Mouse (Mus musculus) ovary, postnatal 14 days (tissue): ENCODE results near the gene Ntn1.
A peak's percentile ranks its signal among the peaks of the same experiment; 100 is the strongest.

Source experiments
- DNase-seq: peaks from one replicate; pipeline ENCODE4 v3.0.0; 2022; ENCODE audit warnings: low spot score

Ntn1 gene

DNA sequence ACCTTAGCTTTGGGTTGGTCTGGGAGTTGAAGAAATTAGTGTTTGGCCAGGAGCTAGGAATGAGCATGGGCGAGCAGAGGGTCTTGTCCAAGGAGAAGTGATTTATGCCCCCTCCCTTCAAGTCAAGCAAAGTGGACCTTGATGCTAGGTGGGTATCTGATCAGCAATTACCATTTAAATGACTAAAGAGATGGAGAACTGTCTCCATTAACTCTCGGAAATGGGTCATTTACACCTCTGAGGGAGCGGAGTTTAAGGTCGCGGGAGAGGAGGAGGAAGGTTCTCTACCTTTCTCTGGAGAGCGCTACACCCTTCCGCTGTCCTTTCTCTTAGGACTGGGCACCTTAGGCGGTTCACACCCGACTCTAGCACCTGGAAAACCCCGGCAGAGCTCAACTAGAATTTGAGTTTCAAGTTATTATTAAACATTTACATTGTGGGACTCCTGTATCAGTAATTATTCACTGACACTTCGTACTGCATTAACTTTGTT lies at the start of gene Ntn1:
Gene Ntn1, minus strand, starts transcription at position 97 of the 493 bp plus-strand sequence.
- no peak for DNase-seq

DNA sequence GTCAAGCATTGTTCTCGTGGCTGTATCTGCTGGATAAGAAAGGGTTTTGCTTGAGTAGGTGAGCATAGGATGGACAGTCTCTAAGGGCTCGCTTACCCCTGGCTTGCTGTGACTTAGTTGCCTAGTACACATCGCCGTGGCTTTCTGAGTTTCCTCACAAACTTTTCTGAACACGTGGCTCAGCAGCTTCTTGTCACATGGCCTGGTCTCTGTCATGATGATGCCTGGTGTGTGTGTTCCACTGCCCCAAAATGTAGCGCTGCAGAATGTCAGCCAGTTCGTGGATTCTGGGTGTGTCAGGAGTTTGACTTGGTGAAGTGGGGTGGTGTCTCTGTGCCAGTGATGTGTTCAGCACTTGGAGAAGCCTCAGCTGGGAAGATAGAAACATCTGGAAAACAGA lies 47.7 kb upstream of the Ntn1 start:
- DNase-seq, result no peak

DNA sequence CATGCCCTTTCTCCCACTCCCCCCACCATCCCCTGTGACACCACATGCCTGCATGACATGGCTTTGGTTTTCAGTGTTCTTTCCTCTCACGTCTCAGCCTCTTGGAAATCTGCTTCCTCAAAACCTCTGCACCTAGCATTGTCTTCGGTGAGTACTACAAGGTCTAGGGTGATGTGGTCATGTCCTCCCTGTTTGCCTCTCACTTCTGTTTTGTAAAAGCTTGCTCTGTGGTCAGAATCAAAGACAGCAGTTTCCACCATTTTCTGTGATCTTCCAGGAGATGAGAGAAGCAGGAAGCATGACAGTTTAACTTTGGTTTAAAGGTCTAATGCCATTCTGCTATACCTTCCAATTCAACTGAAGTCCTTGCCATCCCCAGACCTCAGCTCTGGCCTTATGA lies 46.6 kb upstream of the Ntn1 start:
- no peak for DNase-seq

DNA sequence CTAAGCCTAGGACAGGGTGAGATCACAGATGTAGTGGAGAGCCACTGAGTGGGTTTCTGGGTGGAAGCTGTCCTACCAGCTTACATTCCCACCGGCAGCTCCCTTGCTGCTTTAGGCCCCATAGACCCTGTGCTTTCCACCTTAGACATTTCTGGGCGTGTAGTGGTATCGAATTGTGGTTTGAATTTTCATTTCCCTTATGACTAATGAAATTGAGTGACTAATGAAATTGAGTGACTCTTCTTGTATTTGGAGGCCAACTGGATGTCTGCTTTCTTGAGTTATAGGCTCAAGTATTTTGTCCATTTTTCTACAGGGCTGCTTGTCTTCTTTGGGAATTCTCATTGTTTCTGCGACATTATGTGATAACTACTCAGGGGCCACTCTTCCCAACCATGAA lies 45.9 kb upstream of the Ntn1 start:
- no peak for DNase-seq

DNA sequence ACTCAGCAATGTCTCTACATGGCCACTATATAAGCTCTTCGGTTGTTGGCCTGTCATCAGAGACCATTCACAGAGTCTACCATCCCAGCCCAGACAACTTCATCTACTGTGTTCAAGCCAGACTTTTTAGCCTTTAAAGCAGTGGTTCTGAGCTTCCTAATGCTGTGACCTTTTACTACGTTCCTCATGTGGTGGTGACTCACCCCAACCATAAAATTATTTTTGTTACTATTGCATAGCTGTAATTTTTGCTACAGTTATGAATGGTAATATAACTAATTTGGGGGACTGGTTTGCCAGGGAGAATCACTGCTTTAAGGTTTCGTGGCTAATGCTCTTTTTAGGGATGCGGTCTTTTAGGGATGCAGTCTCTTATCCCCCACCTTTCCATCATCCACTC lies 45.3 kb upstream of the Ntn1 start:
- DNase-seq, result no peak

DNA sequence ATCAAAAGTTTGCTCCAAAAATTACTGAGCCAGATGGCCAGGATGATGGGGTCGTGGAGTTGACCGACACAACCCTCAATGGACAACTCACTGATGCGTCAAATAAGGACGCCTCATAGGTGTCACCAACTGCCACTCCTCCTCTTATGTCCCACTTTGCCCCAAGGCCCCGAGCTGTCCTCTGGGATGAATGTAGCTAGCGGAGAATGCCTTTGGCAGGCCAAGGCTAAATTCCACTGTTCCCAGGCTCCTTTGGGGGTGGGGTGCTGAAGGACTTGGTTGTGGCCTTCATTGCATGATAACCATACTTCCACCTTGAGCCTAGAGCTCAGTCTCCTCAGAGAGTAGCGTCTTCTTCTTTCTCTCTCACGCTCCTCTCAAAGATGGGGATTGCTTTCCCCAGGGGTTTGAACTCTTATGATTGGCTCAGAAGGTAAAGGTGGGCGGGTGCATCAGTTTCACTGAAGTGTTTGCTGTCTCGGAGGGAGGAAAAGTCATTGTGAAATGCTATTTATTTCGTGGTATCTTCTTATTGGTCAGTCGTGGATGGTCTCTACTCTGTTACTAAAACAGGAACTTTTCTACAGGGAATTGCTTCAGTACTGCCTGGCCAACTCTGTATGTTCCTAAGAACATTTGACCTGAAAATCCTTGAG lies 42.5 kb upstream of the Ntn1 start:
- no peak for DNase-seq

DNA sequence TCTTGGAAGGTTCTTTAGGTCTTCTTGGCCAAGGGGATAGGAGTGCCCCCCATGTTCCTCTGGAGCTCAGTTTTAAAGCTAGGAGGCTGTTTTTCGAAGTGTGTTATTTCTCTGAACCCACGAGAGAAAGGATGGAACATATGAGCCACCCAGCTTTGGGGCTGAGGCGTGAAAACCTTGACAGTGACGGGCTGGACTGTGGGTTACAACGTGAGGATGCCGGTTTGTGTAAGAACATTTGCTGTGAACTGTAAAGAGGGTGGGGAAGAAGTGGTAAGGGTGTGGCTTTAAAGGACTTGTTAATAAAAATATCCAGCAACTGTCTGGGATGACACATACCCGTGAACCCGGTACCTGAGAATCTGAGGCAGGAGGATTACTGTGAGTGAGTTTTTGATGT lies 41.7 kb upstream of the Ntn1 start:
- no peak for DNase-seq

DNA sequence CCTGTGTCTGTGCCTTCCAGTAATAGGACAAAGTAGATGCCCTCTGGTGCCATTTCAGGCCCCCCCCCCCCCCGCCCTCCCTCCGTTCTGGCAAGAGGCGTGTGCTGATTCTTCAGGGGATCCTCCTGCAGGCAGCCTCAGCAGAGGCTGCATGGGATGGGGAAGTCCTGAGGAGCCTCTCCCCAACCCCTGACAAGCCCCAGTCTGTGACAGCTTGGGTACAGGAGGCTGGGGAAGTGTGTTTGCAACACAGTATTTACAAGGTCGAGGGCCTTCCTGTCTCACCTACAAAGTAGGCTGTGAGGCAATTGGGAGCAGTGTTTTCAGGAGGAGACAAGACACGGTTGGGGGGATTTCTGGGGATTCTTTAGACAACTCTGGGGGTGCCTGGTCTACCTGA lies 40.3 kb upstream of the Ntn1 start:
- DNase-seq, result no peak

DNA sequence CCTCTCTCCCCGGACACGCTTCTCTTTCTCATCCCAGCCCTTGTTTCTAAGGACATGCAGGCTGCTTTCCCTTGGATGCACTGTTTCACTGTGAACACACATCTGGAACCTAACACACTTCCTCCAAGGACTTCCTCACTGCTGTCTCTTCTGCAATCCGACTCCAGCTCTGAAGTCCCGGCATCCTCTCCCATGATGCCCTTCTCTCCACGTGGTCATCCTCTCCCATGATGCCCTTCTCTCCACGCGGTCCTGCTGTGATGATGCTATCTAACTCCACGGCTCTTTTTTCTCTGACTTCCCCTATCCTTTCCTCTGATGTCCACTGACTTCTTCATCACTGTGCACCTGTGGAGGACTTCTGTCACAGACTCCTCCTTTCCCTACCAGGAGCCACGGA lies 39.5 kb upstream of the Ntn1 start:
- DNase-seq, result no peak

DNA sequence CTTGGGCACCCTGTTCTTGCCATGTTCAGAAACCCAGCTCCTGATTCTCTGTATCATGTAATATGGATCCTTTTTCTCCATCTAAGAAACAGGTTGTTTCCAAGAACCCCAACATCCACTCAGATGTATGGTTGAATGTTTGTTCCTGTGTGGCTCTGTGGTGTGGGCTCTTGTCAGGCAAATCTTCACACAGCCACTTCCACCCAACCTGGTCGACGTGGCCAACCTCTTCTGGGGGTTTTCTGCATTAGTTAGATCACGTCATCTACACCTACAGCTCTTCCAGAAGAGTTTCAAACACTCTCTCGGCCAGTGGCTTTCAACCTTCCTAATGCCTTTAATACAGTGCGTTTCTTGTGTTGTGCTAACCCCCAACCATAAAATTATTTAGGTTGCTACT lies 35.8 kb upstream of the Ntn1 start:
- no peak for DNase-seq

DNA sequence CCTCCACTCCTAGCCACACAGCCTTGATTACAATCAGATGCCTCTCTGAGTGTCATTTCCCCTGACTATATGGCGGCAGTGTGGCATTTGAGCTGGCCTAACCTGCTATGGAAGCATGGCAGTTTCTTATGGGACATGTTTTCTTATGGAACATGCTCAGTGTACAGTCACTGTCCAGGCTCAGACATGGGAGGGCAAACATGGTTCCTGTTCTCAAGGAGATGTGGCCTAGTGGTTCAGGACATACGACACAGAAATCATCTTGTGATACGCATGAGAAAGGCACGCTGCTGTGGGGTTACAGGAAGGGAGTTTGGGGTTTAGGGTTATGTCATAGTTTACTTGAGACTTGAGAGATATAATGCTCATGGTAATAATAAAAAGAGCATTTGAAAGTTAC lies 35.0 kb upstream of the Ntn1 start:
- DNase-seq, result no peak

DNA sequence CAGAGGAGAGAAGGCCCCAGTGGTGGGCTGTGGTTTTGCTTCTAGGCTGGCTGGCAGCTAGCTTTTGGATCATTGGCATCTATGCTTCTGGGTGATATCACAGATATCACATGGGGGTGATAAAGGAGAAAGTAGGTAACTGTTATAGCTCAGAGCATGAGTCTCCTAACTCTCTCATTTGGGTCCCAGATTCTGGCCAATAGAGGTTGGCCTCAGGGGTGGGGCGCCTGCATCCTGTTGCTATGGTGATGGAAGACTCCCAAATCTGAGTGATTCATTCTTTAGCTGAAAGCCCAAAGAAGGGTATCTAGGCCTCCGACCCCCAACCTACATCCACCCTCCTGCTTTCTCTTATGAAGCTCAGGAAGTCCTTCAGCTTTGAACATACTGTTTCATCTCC lies 34.1 kb upstream of the Ntn1 start:
- no peak for DNase-seq

DNA sequence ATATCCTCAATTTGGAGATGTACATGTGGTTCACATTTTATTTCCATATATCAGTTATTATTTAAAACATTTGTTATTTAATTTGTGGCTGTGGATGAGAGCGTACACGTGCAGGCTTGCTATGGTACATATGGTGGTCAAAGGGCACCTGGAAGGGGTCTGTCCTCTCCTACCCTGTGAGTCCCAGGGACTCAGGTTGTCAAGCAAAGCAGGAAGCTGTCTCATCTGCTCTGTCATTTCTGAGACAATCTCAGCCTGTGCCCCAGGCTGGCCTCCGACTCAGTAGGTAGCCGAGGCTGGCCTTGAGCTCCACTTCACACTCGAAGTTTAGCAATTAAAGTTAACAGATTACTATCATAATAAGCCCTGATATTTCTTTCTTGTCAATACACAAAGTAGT lies 32.9 kb upstream of the Ntn1 start:
- DNase-seq, result no peak

DNA sequence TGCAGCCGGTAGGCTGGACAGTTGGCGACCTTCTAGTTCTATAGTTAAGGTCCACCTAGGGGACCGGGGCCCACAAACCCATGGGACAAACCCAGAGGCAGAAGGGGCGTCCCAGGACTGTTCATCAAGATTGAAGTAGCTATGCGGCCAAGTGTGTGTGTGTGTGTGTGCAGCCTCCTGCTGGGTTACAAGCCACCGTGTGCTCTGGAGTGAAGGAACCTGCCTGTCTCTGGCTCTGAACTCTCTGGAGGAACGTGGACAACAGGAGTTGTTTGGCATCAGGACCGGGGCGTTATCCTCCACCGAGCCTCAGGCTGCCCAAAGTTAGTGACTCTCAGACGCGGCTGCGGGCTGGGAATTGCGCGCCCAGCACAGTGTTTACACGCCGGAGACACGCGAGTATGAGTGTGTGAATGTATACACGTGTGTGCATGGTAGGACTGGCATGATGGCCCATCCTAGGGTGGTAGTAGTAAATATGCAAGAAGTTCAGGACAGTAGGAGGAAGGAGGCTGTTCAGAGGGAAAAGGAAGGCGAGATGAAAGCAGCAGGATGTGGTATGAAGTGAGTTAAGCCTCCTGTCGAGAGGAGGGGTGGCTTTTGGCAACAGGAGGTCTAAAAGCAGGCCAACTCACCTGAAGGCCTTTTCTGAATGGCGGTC lies 31.9 kb upstream of the Ntn1 start:
- DNase-seq, result no peak

DNA sequence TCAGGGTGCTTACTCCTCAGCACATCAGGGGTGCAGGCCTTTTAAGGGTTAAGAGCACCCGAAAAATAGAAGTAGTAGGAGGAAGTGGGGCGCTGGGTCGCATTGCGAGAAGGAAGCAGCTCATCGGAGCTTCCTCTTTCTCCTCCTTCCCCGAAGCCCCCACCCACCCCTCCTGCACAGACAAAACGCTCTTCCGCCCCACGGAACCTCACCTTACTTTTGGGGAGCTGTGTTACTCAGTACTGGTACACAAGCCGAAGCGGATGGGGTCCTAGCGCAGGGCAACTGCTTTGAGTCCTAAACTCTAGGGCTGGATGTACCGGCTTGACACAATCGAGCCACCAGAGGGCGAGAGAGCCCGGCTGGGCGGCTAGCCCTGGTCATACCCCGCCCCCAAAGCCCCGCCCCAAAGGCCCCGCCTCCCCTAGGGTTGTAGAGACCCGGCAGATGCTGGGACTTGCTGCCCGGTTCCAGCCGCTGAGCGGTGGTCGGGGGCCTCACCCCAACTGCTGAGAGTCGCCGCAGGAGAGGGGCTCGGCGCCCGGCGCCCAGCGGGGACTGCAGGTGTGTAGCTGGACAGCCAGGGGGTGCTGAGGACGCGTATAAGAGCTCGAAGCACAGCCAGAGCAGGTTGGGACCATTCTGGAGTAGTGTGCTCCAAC lies 31.2 kb upstream of the Ntn1 start, which contains the start of gene Pik3r5:
Gene Pik3r5, plus strand, starts transcription at position 423 of the 662 bp plus-strand sequence.
- peak; percentile 72 for DNase-seq

DNA sequence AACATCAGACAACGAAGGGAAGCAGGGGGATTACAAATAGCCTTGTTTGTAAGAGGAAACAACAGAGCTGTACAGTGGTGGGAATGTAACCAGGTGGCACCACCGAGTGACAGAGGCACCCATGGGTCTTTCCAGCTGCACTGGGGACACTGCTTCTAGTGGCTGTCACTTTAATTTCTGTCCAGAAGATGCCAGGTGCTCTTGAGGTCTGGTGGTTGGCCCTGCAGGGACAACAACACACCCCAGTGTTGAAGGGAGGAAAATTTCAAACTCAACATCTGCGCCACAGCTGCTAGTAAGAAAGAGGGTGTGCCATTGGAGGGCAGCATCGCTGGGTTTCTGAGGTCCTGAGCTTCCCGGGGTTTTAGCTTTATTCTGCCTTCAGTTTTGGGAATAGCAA lies 30.0 kb upstream of the Ntn1 start:
- DNase-seq, result no peak

DNA sequence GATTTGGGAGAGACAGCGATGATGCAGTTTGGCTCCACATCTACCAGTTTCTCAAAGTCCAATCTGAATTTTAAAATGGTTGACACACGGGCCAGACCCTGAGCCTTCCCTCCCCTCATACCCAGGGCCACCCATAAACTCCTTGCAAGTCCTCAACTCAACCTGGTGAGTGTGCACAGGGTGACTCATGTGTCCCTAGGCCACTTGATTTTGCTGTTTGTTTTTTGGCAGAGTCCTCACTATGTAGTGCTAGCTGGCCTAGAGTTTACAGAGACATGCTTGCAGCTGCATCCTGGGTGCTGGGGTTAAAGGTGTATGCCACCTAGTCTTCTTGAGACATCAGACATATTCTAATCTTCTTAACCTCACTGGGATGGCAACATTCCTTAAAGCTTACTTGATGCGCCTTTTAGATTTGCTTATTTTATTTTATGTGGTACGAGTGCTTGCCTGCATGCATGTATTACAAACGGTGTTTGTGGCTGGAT lies 26.5 kb upstream of the Ntn1 start:
- no peak for DNase-seq

DNA sequence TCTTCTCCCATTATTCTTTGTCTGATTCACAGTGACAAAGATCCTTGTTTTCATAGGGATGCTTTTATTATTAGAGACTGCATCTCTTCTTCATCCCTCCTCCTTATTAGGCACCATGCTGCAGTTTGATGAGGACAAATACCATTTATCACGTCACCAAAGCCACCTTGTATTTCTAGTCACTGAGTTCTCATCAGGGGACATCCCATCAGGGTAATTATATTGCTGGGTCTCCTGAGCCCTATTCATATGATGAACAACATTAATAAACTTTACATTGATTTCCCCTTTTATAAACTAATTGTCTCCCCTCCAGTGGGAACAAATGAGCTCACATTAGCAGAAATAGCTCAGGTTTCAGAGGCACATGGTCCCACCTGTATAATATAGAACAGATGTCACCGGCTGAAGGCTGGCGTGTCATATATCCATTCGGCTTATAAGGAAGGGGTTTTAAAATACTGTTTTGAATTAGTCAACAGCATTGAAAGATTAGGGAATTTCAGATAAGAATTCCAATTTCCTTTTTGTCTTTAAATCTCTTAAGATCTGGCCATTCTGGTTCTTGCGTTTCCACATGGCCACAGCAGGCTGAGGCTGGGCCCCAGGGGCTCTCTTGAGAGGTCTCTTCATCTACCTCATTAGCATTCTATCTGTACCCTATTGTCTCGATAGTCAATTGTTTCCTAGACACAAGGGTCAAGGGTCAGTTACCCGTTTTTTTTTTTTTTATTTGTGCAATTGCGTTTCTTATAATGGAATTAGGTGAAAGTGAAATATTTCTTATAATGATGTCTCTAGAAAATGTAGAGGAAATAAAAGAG lies 25.1 kb upstream of the Ntn1 start:
- no peak for DNase-seq

DNA sequence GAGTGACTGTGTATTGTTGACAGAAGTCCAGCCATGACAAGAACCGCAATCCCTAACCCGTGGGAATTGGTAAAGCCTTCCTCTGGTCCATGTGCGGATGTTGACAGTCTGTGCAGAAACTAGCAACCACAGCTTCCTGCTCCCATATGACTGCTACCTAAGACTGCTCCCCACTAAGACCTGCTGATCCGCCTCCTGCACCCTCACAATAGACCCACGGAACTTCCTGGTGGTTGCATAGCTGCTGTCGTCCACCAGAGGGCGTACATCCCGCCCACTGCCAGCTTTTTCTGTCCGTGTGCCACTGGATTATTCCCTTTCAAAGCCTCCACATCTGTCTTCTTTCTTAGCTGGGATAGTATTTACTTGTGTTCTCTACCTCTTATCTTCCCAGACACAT lies 17.2 kb upstream of the Ntn1 start:
- peak; percentile 22 for DNase-seq

DNA sequence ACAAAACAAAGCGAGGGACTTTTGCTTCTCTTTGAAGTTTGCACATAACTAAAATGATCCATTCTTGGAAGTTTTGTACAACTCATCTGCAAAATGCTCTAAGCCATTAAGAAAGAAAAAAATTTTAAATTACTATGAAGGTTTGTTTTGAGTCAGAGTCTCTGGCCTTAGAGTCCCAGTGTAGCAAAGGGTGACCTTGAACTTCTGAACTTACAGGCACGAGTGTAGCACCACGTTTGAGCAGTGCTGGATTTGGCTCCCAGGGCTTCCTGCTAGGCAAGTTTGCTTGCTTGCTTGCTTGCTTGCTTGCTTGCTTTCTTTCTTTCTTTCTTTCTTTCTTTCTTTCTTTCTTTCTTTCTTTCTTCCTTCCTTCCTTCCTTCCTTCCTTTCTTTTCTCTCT lies 16.4 kb upstream of the Ntn1 start:
- DNase-seq, result no peak

DNA sequence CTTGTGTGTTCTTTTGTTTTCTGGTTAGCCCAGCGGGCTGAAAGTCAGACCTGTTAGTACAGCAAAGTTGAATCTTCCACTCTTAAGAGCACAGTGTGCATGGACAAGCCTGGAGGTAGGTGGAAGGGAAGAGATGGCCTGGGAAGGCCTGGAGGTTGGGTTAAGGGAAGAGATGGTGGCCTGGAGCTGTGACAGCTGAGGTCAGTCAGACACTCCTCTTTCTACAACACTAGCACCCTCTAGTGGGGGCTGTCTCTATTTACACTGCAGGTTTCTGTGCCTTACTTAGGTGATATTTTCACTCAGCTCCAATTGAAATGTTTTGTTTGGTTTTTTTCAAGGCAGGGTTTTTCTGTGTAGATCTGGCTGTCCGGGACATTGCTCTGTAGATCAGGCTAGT lies 7.5 kb upstream of the Ntn1 start:
- peak; percentile 75 for DNase-seq

DNA sequence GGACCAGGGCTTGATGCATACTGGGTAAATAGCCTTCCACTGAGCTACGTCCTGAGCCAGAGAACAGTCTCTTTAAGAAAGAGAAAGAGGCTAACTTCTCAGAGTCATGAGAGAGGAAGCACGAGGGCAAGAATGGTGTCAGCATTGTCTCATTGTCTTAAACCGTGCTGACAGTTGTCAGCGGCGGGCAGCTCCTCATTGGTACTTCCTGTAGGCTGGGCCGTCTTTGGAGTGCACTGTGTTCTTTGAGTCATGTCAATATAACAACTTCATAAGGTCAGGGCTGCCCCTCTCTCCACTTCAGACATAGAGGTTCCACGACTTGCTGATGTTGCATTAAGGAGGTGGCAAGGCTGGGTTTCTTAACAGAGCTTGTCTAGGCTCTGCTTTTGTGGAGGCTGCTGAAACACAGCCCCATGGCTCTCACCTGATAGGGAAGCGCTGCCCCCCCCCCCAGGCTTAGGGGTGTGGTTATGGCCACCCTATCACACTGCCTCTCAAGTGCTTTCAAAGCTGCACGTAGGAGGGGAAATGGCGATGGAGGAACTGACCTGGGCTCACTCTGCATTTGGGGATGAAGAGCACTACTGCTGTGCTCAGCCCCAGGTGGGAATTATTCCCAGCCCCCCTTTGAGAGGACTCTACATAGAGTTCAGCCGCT lies 6.8 kb upstream of the Ntn1 start:
- DNase-seq, result no peak
